Mouse (Mus musculus) kidney, adult 2 months (tissue): ENCODE results near the gene Rptn.

Experiments
- CTCF ChIP-seq: fragments of 200-500 bp; conservative IDR thresholded peaks from 2 replicates; pipeline ENCODE4 v1.5.1; 2011; ENCODE audit warnings: low read depth, mild to moderate bottlenecking, control low read depth, low read length, moderate library complexity, mixed read lengths; ENCODE audit not compliant: insufficient read depth, insufficient read length
- POLR2A ChIP-seq: fragments of 200-500 bp; IDR thresholded peaks from one replicate; pipeline ENCODE4 v1.6.1; 2011; ENCODE audit warnings: low read depth, low read length, control low read depth

- TF ChIP-seq POLR2A (no peak), CTCF (no peak)
Observed at GRCm38 (mm10) chr3:93375196-93375595, 18.3 kb upstream of the Rptn start.
